10 mouse cellular contexts compared by ENCODE assay signal in genomic region chr5:149537796-149538511, GRCm38 (mm10). TPM values are rescaled to one million over a fixed set of nuclear protein-coding genes. Genes with fewer than 3 reads are reported as not detected.
A peak's percentile ranks its signal among the peaks of the same experiment; 100 is the strongest.
DNase-seq lines count a peak whose midpoint lies in the region; ATAC-seq and TF ChIP-seq lines count a peak whose summit lies in the region.
"Had no signal": no experiment of that assay in that cellular context is flagged by ENCODE, and none has a peak within 500 bp of the region (broad histone marks: within the 10 kb centered on the region; RNA-seq: fewer than 3 reads in every experiment).

No protein-coding gene starts in this region.

- H3K27me3 ChIP-seq in kidney, postnatal 0 days (ENCODE audit: insufficient read depth, low read length) = no peaks in the 10 kb centered on the region
- H3K27me3 ChIP-seq in embryonic facial prominence, embryonic 12.5 days = no peaks in the 10 kb centered on the region
- H3K27me3 ChIP-seq in intestine, embryonic 16.5 days (replicated peaks; ENCODE audit: control insufficient read depth, insufficient read depth, low read length) = no peaks in the 10 kb centered on the region
- H3K27me3 ChIP-seq in neural tube, embryonic 12.5 days (replicated peaks) = no peaks in the 10 kb centered on the region
- H3K27me3 ChIP-seq: Patski had no signal

- no peaks in the 10 kb centered on the region; the same call in 1 of the 2 replicates for H3K4me1 ChIP-seq in kidney, postnatal 0 days (replicated peaks; ENCODE audit: insufficient read depth, low read length)
- H3K4me1 ChIP-seq in embryonic facial prominence, embryonic 12.5 days = peaks cover 11% of the 10 kb centered on the region
- H3K4me1 ChIP-seq in intestine, embryonic 16.5 days (ENCODE audit: control insufficient read depth, insufficient read depth, low read length) = 0 out of 2 replicates have a peak, but pooled peaks cover 3% of the 10 kb centered on the region
- H3K4me1 ChIP-seq in neural tube, embryonic 12.5 days = peaks cover 18% of the 10 kb centered on the region

- peak; percentile 42 for DNase-seq in kidney, postnatal 0 days (ENCODE audit: low spot score)
- no peak for DNase-seq in kidney, postnatal 36 days
- DNase-seq in spleen, postnatal 4 days (ENCODE audit: low spot score in 2 of 2) = no peak
- no peak for DNase-seq in heart, adult 11 months

- no peak for ATAC-seq in kidney, postnatal 0 days (replicated peaks; ENCODE audit: low FRiP score, low read depth)
- ATAC-seq in embryonic facial prominence, embryonic 12.5 days (ENCODE audit: insufficient number of reproducible peaks, insufficient read depth, low FRiP score, low TSS enrichment) = peak; percentile 74
- ATAC-seq in intestine, embryonic 16.5 days = no peak
- peak; percentile 76 for ATAC-seq in neural tube, embryonic 12.5 days (ENCODE audit: low FRiP score, low read depth)
- no peak for ATAC-seq in inflammation-experienced regulatory T-cells, adult 6 months
- ATAC-seq: Patski had no signal

- peak overlapping the region; percentile 1; the same call in 1 of the 2 replicates for H3K4me3 ChIP-seq in kidney, postnatal 0 days (replicated peaks; ENCODE audit: low read depth, low read length)
- no peak overlapping the region for H3K4me3 ChIP-seq in embryonic facial prominence, embryonic 12.5 days
- peak overlapping the region; percentile 13 for H3K4me3 ChIP-seq in intestine, embryonic 16.5 days (ENCODE audit: low read length)
- H3K4me3 ChIP-seq in neural tube, embryonic 12.5 days = no peak overlapping the region

- no peaks in the 10 kb centered on the region for H3K9me3 ChIP-seq in kidney, postnatal 0 days (replicated peaks; ENCODE audit: low read length)
- H3K9me3 ChIP-seq in embryonic facial prominence, embryonic 12.5 days = no peaks in the 10 kb centered on the region
- no peaks in the 10 kb centered on the region for H3K9me3 ChIP-seq in intestine, embryonic 16.5 days (ENCODE audit: control insufficient read depth, low read length)
- H3K9me3 ChIP-seq in neural tube, embryonic 12.5 days = no peaks in the 10 kb centered on the region

- no peak overlapping the region for H3K27ac ChIP-seq in kidney, postnatal 0 days
- H3K27ac ChIP-seq in embryonic facial prominence, embryonic 12.5 days = peak overlapping the region; percentile 42; the same call in 1 of the 2 replicates
- H3K27ac ChIP-seq in intestine, embryonic 16.5 days (ENCODE audit: low read length) = no peak overlapping the region
- H3K27ac ChIP-seq in neural tube, embryonic 12.5 days = 0 out of 2 replicates have a peak overlapping the region, but pooled peaks have one; percentile 27

- no peak overlapping the region for H3K9ac ChIP-seq in kidney, postnatal 0 days (ENCODE audit: low read depth, low read length)
- no peak overlapping the region for H3K9ac ChIP-seq in embryonic facial prominence, embryonic 12.5 days
- no peak overlapping the region for H3K9ac ChIP-seq in intestine, embryonic 16.5 days (ENCODE audit: low read depth, low read length)
- H3K9ac ChIP-seq in neural tube, embryonic 12.5 days = no peak overlapping the region

- WGBS in kidney, postnatal 0 days = 15% methylated on average over 16 of the region's 16 CpGs
- 20% methylated on average over 16 of the region's 16 CpGs for WGBS in embryonic facial prominence, embryonic 12.5 days
- WGBS in intestine, embryonic 16.5 days = 30% methylated on average over 16 of the region's 16 CpGs
- 24% methylated on average over 16 of the region's 16 CpGs for WGBS in neural tube, embryonic 12.5 days

- H3K4me2 ChIP-seq in kidney, postnatal 0 days (ENCODE audit: low read length) = peak overlapping the region; percentile 39
- H3K4me2 ChIP-seq in embryonic facial prominence, embryonic 12.5 days (replicated peaks) = peak overlapping the region; percentile 38
- H3K4me2 ChIP-seq in intestine, embryonic 16.5 days (ENCODE audit: low read depth, low read length) = peak overlapping the region; percentile 45
- peak overlapping the region; percentile 28 for H3K4me2 ChIP-seq in neural tube, embryonic 12.5 days (replicated peaks)

- no peak for TF ChIP-seq CTCF in kidney, postnatal 0 days (IDR thresholded peaks at IDR 0.05; ENCODE audit: low read depth)

- no peaks in the 10 kb centered on the region for H3K36me3 ChIP-seq in kidney, postnatal 0 days (ENCODE audit: insufficient read depth, low read length)
- no peaks in the 10 kb centered on the region for H3K36me3 ChIP-seq in embryonic facial prominence, embryonic 12.5 days
- H3K36me3 ChIP-seq in intestine, embryonic 16.5 days (ENCODE audit: control insufficient read depth, insufficient read depth, low read length) = no peaks in the 10 kb centered on the region
- no peaks in the 10 kb centered on the region for H3K36me3 ChIP-seq in neural tube, embryonic 12.5 days

RNA-seq across cellular contexts. Expression of gene Wdr95, which starts 9.5 kb away (rescaled TPM):
- polyA plus RNA-seq in kidney, postnatal 0 days (2015; fragmentation: Nextera tagmentation; extraction: Ambion mirVana) = 0.05 TPM in 1 of 2 replicates, not detected in the other
- polyA plus RNA-seq in embryonic facial prominence, embryonic 12.5 days (2016; fragmentation: Nextera tagmentation; extraction: Ambion mirVana) = 0.08 TPM in 1 of 2 replicates, not detected in the other
- polyA plus RNA-seq in intestine, embryonic 16.5 days (2015; fragmentation: Nextera tagmentation; extraction: Ambion mirVana) = not detected in 2 replicates
- polyA plus RNA-seq in neural tube, embryonic 12.5 days (2016; fragmentation: Nextera tagmentation; extraction: Ambion mirVana) = 0.22 and 0.71 TPM in 2 replicates
- polyA plus RNA-seq in inflammation-experienced regulatory T-cells, adult 6 months (2017; shearing (Covaris generic)) = 1 to 10 TPM in 1 of 3 experiments, not detected in 2; 3.0 TPM
- polyA plus RNA-seq: small intestine, adult 2 months had no signal

Comparison
In these comparisons a context has a peak if more than half of its experiments do, and no peak if none do; other contexts are left out.
1. ATAC-seq: peak in embryonic facial prominence, embryonic 12.5 days (single experiment) and neural tube, embryonic 12.5 days (single experiment); none in kidney, postnatal 0 days (single experiment), intestine, embryonic 16.5 days (single experiment) and inflammation-experienced regulatory T-cells, adult 6 months (single experiment).
2. H3K27ac ChIP-seq: peak in embryonic facial prominence, embryonic 12.5 days (single experiment) and neural tube, embryonic 12.5 days (single experiment); none in kidney, postnatal 0 days (single experiment) and intestine, embryonic 16.5 days (single experiment).
3. H3K4me3 ChIP-seq: peak in kidney, postnatal 0 days (single experiment) and intestine, embryonic 16.5 days (single experiment); none in embryonic facial prominence, embryonic 12.5 days (single experiment) and neural tube, embryonic 12.5 days (single experiment).
4. Peak in every context shown above with its lines, with median percentiles within 50 percentile points of each other: H3K4me2 ChIP-seq.